Mouse (Mus musculus) left cerebral cortex, adult 11 months (tissue): ENCODE results near the gene Snn.
A peak's percentile ranks its signal among the peaks of the same experiment; 100 is the strongest.
"Not testable (repeated sequence)": the region's sequence is repeated elsewhere in the genome, so short reads cannot be mapped to it uniquely, and the experiment has no call there.

ENCODE experiments used
- DNase-seq: peaks from one replicate; pipeline ENCODE4 v3.0.0; 2022; ENCODE audit warnings: low spot score

Gene Snn

DNA sequence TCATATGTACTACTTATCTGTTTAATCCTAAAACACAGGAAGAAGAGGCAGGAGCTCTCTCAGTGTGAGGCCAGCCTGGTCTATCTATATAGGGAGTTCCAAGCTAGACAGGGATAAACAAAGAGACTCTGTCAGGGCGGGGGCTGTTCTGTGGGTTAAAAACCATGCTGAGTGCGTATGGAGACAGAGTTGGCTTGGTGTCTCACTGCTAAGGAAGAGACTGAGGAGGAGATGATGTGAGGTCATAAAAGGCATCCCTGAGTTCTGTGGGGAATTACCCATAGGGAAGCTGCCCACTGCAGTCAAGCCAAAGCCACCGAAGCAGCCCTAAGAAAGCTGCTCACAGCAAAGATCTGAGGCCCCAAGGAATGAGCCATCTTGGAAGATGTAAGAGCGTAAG lies at the start of gene Snn:
Snn (plus strand) TSS at position 301 of the 400 bp plus-strand sequence.
- no peak for DNase-seq

DNA sequence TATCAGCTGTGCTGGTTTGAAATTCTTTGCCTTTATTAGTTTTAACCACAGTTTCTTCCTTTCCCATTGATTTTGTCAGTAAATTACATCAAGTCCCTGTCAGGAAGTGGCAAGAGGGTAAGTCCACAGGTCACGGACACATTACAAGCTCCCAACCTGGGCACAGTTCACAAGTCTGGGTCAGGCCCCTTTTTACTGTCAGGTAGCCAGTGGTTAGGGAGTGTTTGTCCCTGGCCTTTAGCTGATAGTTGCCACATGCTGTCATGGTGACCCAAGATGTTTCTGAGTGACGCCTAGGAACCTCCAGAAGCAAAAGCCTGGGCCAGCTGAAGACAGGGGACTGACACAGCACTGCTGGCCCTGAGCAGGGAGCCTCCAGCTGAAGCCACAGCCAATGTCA lies 49.5 kb upstream of the Snn start:
- DNase-seq: no peak

DNA sequence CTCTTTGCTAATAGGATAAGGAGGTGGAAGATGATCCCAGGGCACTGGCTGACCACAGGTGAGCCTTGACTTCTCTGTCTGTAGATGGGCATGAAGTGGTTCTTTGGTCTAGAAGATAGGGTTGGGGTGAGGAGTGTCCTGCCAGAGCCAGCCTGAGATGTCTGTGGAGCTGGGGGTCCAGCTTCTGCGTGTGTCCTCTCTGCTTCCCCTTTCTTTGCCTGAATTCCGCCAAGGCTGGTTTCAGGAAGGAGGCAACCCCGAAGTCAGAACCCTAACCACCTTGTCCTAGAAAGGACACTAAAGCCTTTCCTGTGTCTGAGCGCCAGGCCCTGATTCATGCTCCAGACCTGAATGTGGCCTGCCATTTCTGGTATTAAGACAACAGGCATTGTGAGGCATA lies 48.8 kb upstream of the Snn start:
- no peak for DNase-seq

DNA sequence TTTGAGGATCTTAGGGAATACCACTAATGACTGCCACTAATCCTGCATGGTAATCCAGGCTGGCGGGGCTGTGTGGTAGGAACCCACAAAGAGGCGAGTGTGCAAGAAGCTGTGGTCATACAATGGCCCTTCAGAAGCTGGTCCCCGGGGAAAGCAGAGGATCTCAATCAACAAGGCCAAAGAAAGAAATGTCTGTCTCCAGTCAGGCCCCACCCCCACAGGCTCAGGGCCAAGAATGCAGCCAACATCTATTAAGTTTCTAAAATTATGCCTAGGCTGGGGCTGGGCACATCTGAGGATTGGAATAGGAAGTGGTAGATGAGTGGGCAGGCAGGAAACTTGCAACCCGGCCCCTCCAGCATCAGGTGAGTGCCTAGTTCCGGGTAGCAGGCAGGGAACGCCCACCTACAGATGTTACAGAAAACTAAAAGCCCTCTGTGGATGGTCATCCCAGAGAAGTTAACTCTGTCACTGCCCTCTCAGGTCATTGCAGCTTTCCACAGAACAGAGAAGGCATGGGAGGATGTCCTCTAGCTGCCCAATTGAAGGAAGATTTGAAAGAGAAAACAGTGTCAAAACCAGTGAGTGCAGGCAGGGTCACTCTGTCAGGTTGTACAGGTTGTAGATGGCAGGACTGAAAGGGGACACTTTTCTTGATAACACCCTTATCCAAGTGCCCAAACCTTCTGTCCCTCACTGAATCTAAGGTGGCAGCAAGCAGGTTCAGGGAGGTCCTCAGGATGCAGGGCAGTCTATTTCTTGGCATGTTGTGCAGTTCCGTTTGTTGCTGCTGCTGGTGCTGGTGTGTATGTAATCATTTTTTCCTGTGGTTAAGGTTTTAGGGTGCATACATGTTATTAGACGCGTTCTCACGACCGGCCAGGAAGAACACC lies 47.9 kb upstream of the Snn start:
- DNase-seq: peak; percentile 70

DNA sequence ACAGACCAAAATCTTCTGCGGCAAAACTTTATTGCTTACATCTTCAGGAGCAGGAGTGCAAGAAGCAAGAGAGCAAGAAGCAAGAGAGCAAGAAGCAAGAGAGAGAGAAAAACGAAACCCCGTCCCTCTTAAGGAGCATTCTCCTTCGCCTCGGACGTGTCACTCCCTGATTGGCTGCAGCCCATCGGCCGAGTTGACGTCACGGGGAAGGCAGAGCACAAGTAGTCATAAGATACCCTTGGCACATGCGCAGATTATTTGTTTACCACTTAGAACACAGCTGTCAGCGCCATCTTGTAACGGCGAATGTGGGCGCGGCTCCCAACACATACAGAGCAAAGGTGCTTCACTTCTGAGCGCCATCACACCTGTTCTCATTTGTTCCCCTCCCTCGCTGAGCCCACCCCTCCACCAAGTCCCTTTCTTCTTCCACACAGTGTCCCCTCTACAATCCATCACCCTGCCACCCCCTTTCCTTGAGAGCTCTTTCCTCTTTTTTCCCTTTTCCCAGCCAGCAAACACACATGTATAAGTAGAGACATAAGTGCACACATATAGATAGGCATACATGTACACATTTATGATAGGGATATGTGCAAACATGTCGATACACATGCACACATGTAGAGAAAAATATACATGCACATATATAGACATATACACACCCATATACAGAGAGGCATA lies 47.1 kb upstream of the Snn start:
- DNase-seq: not testable (repeated sequence)

DNA sequence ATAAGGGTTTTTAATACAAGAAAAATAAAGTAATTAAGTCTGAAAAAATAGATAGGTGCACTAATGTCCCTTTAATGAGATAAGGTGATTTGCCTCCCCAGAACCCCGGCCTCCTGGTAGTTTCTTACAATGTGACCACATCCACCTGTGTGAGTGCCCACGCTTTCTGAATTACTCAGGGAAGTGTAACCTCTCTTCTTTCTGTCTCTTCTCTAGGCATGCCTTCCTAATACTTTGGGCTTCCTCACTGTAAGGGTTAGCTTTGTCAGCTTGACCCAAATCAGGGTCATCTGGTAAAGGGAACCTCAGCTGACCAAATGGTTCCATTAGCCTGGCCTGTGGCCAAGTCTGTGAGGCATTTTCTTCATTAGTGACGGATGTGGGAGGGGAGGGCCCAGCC lies 46.3 kb upstream of the Snn start:
- DNase-seq: no peak

DNA sequence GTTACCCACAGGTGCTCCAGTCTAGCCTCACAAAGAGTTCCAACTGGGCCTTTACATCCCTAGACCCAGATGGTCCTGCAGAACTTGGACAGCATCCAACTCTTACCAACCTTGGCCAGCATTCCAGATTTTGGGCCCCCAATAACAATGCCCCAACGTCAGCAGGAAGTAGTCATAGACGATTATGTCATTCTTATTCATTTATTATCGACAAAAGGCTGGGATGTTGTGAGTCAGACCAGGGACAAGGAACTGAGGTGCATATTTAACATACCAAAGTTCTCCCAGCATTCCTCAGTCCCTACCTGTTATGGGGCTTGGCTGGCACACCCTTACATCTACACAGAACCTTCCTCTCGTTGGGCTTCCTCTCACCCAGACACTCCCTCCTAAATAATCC lies 44.4 kb upstream of the Snn start:
- DNase-seq: no peak

DNA sequence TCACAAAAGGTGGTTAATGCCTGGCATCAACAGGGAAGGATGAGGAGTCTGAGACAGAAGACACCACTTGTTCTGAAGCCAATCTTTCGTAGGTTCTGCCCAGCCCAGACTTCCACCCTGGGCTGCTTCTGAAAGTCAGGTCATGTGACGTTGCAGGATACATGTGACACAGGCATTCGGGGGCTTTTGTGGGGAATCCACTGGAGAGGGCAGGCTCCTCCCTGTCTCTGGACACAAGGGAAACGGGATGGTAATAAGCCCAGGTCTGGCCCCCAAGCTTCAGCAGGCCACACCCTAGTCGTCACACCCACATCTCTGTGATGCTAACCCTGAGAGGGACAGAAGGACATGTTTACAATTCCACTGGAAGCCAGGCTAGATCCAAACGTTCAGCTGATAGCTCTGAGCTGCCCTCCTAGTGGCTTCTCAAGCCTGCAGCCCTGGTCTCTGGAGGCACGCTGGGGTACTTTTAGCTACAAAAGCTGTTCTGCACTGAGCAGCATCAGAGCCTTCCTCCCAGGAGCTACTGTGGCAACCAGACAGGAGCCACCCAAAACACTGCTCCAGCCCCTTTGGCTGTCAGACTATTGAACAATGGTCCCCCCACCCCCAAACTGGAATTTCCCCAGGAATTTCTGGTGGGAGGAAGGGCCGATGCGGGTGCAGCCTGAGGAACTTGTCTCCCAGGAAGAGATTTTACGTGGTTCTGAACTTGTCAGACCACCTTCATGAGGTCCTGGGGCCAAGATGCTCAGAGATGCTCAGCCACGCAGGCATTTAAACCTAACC lies 42.7 kb upstream of the Snn start:
- no peak for DNase-seq

DNA sequence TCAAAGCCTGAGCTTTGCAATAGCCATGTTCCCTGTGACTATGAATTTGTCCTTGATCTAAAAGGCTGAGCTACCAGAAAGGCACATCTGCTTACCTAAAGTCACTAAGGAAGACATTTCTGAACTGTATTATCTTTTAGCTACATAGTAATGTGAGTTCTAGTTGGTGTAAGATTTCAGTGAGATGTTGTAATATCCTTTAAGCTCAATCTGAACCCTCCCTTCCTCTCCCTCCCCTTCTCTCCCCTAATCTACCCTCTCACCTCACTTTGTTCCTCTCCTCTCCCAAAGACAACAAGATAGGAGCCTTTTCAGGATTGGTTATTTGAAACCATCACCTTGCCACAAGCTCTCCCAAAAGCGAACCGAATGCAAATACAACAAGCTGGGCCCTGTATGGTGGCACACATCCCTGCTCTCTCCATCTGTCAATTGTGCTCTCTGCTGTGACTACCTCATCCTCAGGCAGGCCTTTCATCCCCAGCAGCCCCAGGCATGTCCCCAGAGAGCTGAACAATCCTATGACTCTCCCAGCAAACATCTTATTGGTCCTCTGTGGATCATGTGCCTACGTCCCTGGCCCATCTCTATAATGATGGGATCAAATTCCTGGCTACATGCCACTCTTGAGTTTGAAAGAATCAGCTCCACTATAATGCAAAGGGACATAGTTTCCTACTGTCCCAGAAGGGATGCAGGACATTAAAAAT lies 39.2 kb upstream of the Snn start:
- DNase-seq: no peak

DNA sequence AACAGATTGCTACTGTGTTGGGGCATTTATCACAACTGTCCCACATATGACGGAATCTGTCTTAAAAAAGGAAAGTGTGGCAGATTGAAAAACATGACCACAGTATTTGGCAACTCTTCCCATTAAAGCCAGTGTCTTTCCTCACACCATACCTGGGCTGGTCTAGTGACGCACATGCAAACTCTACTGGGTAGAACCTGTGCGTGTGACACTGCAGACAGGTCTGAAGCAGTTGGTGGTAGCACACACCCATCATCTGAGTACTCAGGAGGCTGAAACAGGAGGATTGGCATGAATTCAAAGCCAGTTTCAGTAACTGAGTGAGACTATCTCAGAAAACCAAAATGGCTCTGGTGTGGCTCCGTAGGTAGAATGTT lies 38.6 kb upstream of the Snn start:
- DNase-seq: no peak

DNA sequence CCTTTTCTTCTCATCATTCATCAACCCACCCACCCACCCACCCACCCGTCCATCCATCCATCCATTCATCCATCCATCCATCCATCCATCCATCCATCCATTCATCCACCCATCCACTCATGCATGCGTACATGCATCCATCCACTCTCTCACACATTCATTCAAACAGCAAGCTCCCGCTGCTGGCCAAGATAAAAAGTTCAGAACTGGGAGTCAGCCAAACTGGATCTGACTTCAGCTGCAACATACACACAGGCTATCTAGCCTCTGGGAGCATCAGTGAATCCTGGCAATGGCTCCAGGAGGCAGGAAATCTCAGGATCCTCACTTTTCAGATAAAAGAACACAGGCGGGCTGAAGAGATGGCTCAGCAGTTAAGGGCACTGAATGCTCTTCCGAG lies 37.1 kb upstream of the Snn start:
- no peak for DNase-seq

DNA sequence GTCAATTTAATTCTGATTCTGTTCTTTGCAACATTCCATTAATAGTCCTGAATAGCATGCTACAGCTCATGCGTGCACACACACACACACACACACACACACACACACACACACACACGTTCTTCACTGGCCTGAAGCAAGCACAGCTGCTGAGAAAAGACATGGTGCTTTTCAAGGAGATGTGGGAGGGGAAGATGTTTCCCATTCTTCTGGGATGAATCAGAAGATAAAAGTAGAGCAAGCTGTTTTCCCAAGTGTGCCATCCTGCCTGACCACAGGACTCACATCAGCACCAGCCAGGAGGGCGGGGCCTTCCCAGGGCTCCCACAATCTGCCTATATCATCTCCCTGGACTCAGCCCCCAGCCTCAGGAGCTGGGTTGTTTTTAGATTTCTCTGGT lies 35.9 kb upstream of the Snn start:
- no peak for DNase-seq

DNA sequence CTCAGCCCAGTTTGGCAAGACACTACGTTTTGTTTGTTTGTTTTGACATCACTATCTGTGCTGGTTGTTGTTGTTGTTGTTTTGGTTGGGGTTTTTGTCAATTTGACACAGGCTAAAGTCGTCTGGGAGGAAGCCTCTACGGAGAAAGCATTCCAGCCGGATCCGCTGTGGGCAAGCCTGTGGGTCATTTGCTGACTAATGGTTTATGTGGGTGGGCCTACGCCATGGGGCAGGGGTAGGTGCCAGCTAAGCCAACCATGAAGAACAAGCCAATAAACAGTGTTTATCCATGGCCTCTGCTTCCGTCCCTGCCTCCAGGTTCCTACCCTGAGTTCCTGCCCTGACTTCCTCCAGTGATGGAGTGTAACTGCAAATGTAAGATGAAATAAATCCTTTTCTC lies 32.5 kb upstream of the Snn start:
- no peak for DNase-seq

DNA sequence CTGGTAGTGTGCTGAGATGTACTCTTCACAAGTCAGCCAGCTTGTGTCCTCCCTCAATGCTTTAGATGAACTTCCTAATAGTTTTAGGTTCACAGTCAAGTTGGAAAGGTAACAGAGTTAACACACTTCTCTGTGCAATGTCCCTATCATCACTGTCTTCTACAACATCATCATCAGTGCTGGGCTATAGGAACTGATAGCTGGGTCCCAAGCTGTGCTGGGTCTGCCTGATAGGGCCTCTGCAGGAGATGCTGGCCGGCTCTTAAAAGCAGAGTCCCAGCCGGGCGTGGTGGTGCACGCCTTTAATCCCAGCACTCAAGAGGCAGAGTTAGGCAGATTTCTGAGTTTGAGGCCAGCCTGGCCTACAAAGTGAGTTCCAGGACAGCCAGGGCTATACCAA lies 29.9 kb upstream of the Snn start:
- DNase-seq: no peak

DNA sequence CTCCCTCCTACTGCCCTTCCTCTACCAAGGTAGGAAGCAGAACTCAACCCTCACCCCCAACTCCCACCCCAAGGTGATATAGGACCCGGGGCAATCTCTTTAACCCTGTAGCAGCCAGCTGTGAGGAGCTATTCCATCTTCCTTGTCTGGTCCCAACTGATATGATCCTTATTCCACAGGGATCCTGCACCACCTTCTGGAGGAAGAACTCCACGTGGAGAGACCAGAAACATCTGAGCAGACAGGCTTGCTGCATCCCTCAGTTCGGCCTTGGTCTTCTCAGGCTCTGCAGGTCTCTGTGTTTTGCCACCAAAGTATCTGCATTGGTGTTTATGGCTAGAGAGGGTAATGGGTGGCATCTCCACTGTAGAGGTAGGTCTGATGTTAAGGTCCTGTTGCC lies 29.4 kb upstream of the Snn start:
- no peak for DNase-seq

DNA sequence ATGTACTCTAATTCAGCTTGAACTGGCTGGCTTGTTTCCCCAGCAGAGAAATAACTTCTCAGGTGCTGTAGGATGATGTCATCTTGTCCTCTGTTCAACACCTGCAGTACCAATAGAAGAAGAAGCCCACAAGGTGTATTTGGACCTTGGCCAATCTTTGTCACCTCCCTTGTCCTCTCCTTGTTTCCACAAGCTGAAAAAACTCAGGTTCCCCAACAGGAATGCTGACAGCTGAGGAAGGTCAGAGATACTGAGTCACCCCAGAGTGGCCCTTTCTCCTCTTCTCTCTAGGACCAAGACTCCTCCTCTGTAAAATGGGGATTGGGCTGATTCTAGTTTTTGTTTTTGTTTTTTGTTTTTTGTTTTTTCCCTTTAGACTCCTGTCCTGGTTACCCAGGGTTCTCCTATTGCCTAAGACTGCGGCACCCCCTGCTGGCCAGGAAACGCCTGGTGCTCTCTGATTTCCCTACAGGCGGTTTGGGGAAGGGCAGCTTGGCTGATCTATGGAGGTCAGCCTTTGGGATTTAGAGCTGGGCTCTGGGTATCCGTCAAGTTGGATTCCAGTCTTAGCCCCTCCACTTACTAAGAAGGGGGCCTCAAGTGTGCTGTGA lies 26.4 kb upstream of the Snn start:
- peak; percentile 73 for DNase-seq

DNA sequence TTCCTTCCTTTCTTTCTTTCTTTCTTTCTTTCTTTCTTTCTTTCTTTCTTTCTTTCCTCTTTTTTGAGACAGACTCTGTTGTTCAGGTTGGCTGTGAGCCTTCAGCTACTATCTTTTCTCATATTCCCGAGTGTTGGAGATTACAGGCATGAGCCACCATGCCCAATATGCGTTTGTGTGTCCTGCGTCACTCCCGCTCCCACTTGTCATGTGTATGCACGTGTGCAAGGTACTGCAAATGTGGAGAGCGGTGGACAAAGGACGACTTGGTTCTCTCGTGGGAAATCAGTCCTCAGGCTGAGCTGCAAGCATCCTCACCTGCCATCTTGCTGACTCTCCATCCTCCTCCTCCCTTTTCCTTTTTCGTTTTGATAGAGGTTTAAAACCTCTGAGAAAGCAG lies 25.5 kb upstream of the Snn start:
- no peak for DNase-seq

DNA sequence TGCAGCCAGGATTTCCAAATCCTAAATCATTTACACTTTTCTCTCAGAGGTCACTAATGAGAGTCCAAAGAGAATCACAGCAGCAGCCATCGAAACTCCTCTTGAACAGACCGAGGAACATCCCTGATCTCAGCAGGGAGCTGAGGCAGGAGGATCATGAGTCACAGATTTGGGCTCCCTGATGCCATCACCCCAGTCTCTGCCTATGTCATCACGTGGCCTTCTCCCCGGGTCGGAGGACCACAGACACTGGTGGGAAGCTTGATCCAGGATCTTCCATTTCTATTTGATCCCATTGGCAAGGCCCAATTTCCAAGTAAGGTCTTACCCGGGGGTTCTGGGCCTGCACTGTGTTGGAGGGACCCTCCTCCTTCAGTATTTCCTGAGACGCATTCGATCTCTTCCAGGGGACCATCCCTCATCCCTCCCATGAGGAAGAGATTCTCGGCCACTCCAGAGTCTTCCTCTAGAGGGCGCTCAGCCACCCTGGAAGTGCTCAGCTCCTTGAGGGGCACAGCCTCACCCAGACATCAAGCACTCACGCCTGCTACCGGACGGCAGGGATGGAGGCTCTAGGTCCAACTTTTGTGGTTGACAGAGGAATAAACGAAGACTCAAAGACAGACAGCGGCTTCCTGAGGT lies 24.8 kb upstream of the Snn start:
- no peak for DNase-seq

DNA sequence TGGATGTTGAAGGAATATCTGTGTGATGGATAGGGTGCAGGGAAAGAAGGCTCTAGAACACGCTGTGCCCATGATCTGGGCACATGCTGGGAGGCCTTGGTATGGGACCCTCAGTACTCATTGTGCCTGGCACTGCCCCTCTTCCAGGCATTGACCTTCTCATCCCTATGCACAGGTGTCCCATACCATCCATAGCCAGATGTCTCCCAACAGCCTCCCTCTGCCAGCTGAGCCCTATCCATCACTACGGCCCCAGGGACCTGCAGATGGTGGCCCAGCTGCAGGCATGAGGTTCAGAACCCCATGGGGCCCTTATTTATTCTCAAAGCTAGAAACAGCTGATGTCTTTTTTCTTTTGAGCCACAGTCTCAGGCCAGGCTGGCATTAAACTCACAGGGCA lies 20.1 kb upstream of the Snn start:
- DNase-seq: no peak

DNA sequence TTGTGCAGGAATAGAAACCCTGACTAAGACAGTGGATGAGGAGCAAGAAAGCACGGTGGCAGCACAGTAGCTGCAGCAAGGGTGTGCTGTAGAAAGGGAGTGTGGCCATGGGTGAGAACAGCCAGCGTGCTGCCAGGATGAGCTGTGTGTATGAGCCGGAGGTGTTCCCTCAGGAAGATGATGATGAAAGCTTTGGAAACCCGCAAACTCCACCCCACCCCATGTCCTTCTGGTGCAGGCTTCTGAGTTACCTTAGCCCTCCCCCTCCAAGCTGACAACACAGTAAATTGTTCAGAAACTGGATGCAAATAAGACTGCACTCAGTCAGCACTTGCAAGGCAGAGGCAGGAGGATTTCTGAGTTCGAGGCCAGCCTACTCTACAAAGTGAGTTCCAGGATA lies 17.5 kb upstream of the Snn start:
- DNase-seq: no peak

DNA sequence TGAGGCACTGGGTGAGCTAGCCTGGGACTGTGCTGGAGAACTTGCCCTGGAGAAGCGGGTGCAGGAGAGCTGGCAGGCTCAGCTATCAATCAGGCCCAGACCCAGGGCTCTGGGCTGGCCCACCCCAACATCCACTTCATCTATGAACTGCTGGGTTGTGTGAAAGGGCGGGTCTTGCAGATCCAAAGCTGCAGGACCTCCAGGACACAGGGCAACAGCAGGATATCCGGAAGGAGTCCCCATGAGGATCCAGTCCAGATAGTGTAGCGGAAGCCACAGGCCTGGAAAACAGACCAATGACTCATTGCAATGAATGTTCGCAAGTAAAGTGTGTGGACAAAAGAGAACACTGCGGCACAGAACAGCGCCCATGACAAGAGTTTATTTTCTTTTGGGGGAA lies 14.3 kb upstream of the Snn start:
- DNase-seq: no peak
